Mouse (Mus musculus): ENCODE measurements around the gene Trabd2b. TPM values are rescaled to one million over a fixed set of nuclear protein-coding genes. Genes with fewer than 3 reads are reported as not detected.

Trabd2b gene
- polyA plus RNA-seq, 1 experiment from 2014 or later = 0.97 TPM

- Histone ChIP-seq H3K4me1 (ENCODE audit: control insufficient read depth, insufficient read depth, low read length) (0 out of 2 replicates have a peak, but pooled peaks cover 8% of the 10 kb centered on the region), H3K9ac (ENCODE audit: low read length) (no peak overlapping the region), H3K9me3 (replicated peaks; ENCODE audit: control insufficient read depth, low read length) (no peaks in the 10 kb centered on the region), H3K4me3 (replicated peaks; ENCODE audit: low read length) (no peak overlapping the region), H3K36me3 (ENCODE audit: control insufficient read depth, insufficient read depth, low read length) (no peaks in the 10 kb centered on the region), H3K27me3 (ENCODE audit: control insufficient read depth, insufficient read depth, low read length) (no peaks in the 10 kb centered on the region), H3K27ac (ENCODE audit: low read length) (no peak overlapping the region), H3K4me2 (ENCODE audit: low read depth, low read length) (no peak overlapping the region)
- no peak for ATAC-seq (ENCODE audit: insufficient read depth, low FRiP score)
Observed at GRCm38 (mm10) chr4:114599121-114599520, 192.6 kb downstream of the Trabd2b start.

DNA sequence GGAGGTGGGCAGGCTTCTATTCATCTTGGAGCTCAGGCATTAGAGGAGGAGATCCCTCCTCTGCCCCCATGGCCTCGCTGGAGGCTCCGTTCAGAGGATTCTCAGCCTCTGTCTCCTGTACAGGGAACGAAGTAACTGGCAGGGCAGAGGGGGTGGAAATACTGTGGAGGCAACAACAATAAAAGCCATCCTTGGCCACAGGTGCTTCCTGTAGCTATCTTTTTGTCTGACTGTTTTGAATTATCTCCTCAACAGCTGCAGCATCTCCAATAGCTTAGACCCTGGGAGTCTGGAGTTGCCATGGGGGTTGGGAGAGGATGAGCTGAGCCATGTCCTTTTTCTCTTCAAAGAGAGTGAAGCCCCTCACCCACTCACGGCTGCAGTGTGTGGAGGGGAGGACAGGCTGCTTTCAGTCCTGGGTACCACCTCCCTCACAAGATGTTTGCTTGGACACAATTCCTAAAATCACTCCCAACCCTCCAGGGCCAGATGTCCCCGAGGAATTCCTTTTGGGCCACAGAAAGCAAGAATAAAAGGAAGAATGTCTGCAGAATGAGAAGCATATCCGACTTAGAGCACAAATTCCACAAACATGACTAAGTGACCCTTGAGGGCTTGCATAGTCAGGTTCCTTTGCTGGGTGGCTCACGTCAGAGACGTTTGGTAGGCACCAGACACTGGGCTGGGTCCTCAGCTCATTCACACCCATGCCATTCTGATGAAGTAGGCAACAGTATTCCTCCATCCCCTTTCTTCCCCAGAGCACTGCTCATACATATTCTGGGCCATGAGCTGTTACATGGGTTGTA, 194.9 kb downstream of the Trabd2b start:
- Histone ChIP-seq H3K9me3 (replicated peaks; ENCODE audit: control insufficient read depth, low read length) (no peaks in the 10 kb centered on the region), H3K4me3 (replicated peaks; ENCODE audit: low read length) (no peak overlapping the region), H3K4me2 (ENCODE audit: low read depth, low read length) (no peak overlapping the region), H3K36me3 (ENCODE audit: control insufficient read depth, insufficient read depth, low read length) (no peaks in the 10 kb centered on the region), H3K27me3 (ENCODE audit: control insufficient read depth, insufficient read depth, low read length) (no peaks in the 10 kb centered on the region), H3K27ac (ENCODE audit: low read length) (no peak overlapping the region), H3K9ac (ENCODE audit: low read length) (no peak overlapping the region), H3K4me1 (ENCODE audit: control insufficient read depth, insufficient read depth, low read length) (0 out of 2 replicates have a peak, but pooled peaks cover 7% of the 10 kb centered on the region)
- WGBS = 31% methylated on average over 8 of the region's 8 CpGs
- ATAC-seq (ENCODE audit: insufficient read depth, low FRiP score) = no peak

DNA sequence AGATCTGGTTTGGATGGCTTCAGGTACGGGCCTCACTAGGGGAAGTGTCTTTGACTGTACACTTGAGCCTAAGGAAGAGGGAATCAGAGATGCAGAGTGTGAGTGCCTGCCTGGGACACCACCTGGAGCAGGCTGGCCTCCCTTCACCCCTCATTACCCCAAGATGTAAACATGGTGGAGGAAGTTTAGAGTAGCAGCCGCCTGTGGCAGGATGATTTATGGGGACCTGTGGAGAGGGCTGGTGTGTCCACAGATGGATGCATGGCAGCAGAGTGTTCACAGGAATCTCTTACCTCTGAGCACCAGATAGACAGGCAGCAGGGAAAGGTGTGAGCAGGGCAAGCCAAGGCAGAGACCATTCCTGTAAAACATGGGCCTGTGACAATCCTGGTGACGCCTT, 199.1 kb downstream of the Trabd2b start:
- no peak for ATAC-seq (ENCODE audit: insufficient read depth, low FRiP score)
- no peaks in the 10 kb centered on the region for H3K27me3 ChIP-seq (ENCODE audit: control insufficient read depth, insufficient read depth, low read length)
- 0 out of 2 replicates have a peak, but pooled peaks cover 7% of the 10 kb centered on the region for H3K4me1 ChIP-seq (ENCODE audit: control insufficient read depth, insufficient read depth, low read length)
- 39% methylated on average over 3 of the region's 3 CpGs for WGBS
- H3K9me3 ChIP-seq (replicated peaks; ENCODE audit: control insufficient read depth, low read length) = no peaks in the 10 kb centered on the region
- no peaks in the 10 kb centered on the region for H3K36me3 ChIP-seq (ENCODE audit: control insufficient read depth, insufficient read depth, low read length)
- no peak overlapping the region for H3K4me2 ChIP-seq (ENCODE audit: low read depth, low read length)
- no peak overlapping the region for H3K4me3 ChIP-seq (replicated peaks; ENCODE audit: low read length)
- H3K27ac ChIP-seq (ENCODE audit: low read length) = no peak overlapping the region
- H3K9ac ChIP-seq (ENCODE audit: low read length) = no peak overlapping the region

GRCm38 (mm10) chr4:114607873-114608272, 201.3 kb downstream of the Trabd2b start:
- Histone ChIP-seq H3K9ac (ENCODE audit: low read length) (no peak overlapping the region), H3K27ac (ENCODE audit: low read length) (no peak overlapping the region), H3K27me3 (ENCODE audit: control insufficient read depth, insufficient read depth, low read length) (no peaks in the 10 kb centered on the region), H3K4me1 (ENCODE audit: control insufficient read depth, insufficient read depth, low read length) (no peaks in the 10 kb centered on the region), H3K9me3 (replicated peaks; ENCODE audit: control insufficient read depth, low read length) (no peaks in the 10 kb centered on the region), H3K36me3 (ENCODE audit: control insufficient read depth, insufficient read depth, low read length) (no peaks in the 10 kb centered on the region), H3K4me2 (ENCODE audit: low read depth, low read length) (no peak overlapping the region), H3K4me3 (replicated peaks; ENCODE audit: low read length) (no peak overlapping the region)
- ATAC-seq (ENCODE audit: insufficient read depth, low FRiP score) = no peak
- 52% methylated on average over 2 of the region's 2 CpGs for WGBS

DNA sequence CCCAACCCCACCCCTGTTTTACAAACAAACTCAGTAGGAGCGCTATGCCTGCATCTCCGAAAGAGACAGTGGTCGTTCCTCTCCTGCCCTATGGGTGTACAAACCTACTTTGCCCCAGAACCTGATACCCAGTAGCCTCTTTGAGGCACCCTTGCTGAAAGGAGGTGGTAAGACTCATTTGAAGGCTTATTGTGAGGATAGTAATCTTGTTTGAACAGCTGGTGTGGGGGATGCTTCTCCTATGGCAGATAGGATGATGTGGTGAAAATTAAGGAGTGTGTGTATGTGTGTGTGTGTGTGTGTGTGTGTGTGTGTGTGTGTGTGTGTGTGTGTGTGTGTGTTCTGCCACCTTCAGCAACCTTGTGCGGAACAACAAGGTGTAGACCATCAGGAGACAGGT, 202.8 kb downstream of the Trabd2b start:
- Histone ChIP-seq H3K4me3 (replicated peaks; ENCODE audit: low read length) (no peak overlapping the region), H3K9ac (ENCODE audit: low read length) (no peak overlapping the region), H3K36me3 (ENCODE audit: control insufficient read depth, insufficient read depth, low read length) (no peaks in the 10 kb centered on the region), H3K27ac (ENCODE audit: low read length) (no peak overlapping the region), H3K27me3 (ENCODE audit: control insufficient read depth, insufficient read depth, low read length) (no peaks in the 10 kb centered on the region), H3K4me2 (ENCODE audit: low read depth, low read length) (no peak overlapping the region), H3K4me1 (ENCODE audit: control insufficient read depth, insufficient read depth, low read length) (no peaks in the 10 kb centered on the region), H3K9me3 (replicated peaks; ENCODE audit: control insufficient read depth, low read length) (no peaks in the 10 kb centered on the region)
- 74% methylated on average over 4 of the region's 4 CpGs for WGBS
- no peak for ATAC-seq (ENCODE audit: insufficient read depth, low FRiP score)

DNA sequence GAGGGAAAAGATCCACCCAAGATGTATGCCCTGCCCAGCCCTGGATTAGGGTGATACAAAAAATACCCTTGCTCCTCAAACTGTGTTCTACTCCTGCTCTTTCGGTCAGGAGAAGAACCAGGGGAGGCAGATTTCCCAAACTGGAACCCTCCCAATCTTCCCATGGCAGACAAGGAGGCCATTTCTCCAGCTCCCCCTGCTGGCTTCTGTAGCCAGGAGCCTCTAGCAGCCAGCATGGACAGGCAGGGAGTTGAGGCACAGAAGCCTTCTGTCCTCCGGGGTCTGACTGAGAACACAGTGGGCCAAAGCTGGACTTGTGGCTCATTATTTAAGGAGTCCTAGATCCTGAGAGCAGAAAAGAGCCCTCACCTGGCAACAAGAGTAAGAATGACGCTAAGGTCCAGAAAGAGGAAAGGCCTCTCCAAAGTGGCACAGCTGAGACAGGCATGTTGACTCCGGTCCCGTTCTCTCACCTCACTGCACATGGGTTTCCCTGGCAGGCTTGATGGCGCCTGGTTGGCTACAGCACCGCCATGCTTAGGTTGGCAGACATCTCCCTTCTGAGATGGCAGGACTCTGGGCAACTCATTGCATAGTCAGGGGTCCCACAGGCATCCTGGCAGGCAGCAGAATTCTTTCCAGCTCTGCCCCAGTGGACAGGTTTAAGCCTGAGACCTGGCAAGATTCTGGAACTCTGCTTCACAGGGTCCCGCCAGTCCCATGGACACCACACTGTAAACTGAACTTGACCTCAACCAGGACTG, 204.8 kb downstream of the Trabd2b start:
- H3K9ac ChIP-seq (ENCODE audit: low read length) = no peak overlapping the region
- no peak overlapping the region for H3K4me3 ChIP-seq (replicated peaks; ENCODE audit: low read length)
- WGBS = 85% methylated on average over 8 of the region's 8 CpGs
- no peaks in the 10 kb centered on the region for H3K4me1 ChIP-seq (ENCODE audit: control insufficient read depth, insufficient read depth, low read length)
- no peaks in the 10 kb centered on the region for H3K9me3 ChIP-seq (replicated peaks; ENCODE audit: control insufficient read depth, low read length)
- H3K27me3 ChIP-seq (ENCODE audit: control insufficient read depth, insufficient read depth, low read length) = no peaks in the 10 kb centered on the region
- H3K4me2 ChIP-seq (ENCODE audit: low read depth, low read length) = no peak overlapping the region
- H3K36me3 ChIP-seq (ENCODE audit: control insufficient read depth, insufficient read depth, low read length) = no peaks in the 10 kb centered on the region
- ATAC-seq (ENCODE audit: insufficient read depth, low FRiP score) = no peak
- H3K27ac ChIP-seq (ENCODE audit: low read length) = no peak overlapping the region

DNA sequence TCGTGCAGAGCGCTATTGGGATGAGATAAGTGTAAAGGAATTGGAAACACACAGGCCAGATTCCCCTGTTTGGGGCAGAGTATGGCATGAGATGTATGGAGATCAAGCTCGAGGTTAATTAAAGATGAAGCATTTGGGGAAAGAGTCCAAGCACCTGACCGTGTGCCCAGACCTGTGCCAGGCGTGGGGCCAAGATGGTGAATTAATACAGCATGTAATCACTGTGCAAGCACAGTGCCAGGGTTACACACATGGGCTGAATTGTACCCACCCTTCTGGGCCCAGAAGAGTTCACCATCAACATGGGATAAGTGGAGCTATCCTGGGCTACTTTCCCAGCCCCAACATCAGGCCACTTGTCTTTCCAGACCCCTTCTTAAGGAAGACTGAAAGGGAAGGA, 205.5 kb downstream of the Trabd2b start:
- Histone ChIP-seq H3K9ac (ENCODE audit: low read length) (no peak overlapping the region), H3K9me3 (replicated peaks; ENCODE audit: control insufficient read depth, low read length) (no peaks in the 10 kb centered on the region), H3K36me3 (ENCODE audit: control insufficient read depth, insufficient read depth, low read length) (no peaks in the 10 kb centered on the region), H3K27me3 (ENCODE audit: control insufficient read depth, insufficient read depth, low read length) (no peaks in the 10 kb centered on the region), H3K27ac (ENCODE audit: low read length) (no peak overlapping the region), H3K4me1 (ENCODE audit: control insufficient read depth, insufficient read depth, low read length) (no peaks in the 10 kb centered on the region), H3K4me3 (replicated peaks; ENCODE audit: low read length) (no peak overlapping the region), H3K4me2 (ENCODE audit: low read depth, low read length) (no peak overlapping the region)
- 72% methylated on average over 5 of the region's 5 CpGs for WGBS
- ATAC-seq (ENCODE audit: insufficient read depth, low FRiP score) = no peak

- Histone ChIP-seq H3K4me2 (ENCODE audit: low read depth, low read length) (no peak overlapping the region), H3K4me3 (replicated peaks; ENCODE audit: low read length) (no peak overlapping the region), H3K9ac (ENCODE audit: low read length) (no peak overlapping the region), H3K27ac (ENCODE audit: low read length) (no peak overlapping the region), H3K36me3 (ENCODE audit: control insufficient read depth, insufficient read depth, low read length) (no peaks in the 10 kb centered on the region), H3K27me3 (ENCODE audit: control insufficient read depth, insufficient read depth, low read length) (no peaks in the 10 kb centered on the region), H3K9me3 (replicated peaks; ENCODE audit: control insufficient read depth, low read length) (no peaks in the 10 kb centered on the region), H3K4me1 (ENCODE audit: control insufficient read depth, insufficient read depth, low read length) (no peaks in the 10 kb centered on the region)
- ATAC-seq (ENCODE audit: insufficient read depth, low FRiP score) = no peak
- 72% methylated on average over 4 of the region's 4 CpGs for WGBS
Observed at GRCm38 (mm10) chr4:114612827-114613226, 206.3 kb downstream of the Trabd2b start.

- Histone ChIP-seq H3K4me1 (ENCODE audit: control insufficient read depth, insufficient read depth, low read length) (no peaks in the 10 kb centered on the region), H3K27me3 (ENCODE audit: control insufficient read depth, insufficient read depth, low read length) (no peaks in the 10 kb centered on the region), H3K36me3 (ENCODE audit: control insufficient read depth, insufficient read depth, low read length) (no peaks in the 10 kb centered on the region), H3K9me3 (replicated peaks; ENCODE audit: control insufficient read depth, low read length) (no peaks in the 10 kb centered on the region), H3K4me2 (ENCODE audit: low read depth, low read length) (no peak overlapping the region), H3K4me3 (replicated peaks; ENCODE audit: low read length) (no peak overlapping the region), H3K9ac (ENCODE audit: low read length) (no peak overlapping the region), H3K27ac (ENCODE audit: low read length) (no peak overlapping the region)
- no peak for ATAC-seq (ENCODE audit: insufficient read depth, low FRiP score)
- WGBS = 61% methylated on average over 1 of the region's 1 CpGs
Observed at GRCm38 (mm10) chr4:114614086-114614485, 207.6 kb downstream of the Trabd2b start.

All from stomach, embryonic 16.5 days (tissue).